Mouse (Mus musculus) cortical plate, adult 2 months (tissue): ENCODE data around the gene Hoxd8. TPM values are rescaled to one million over a fixed set of nuclear protein-coding genes. Genes with fewer than 3 reads are reported as not detected.
A peak's percentile ranks its signal among the peaks of the same experiment; 100 is the strongest.

Experiments used
- H3K27ac ChIP-seq: fragments of 200-500 bp; 2 replicates; pipeline ENCODE4 v1.5.1; 2012; ENCODE audit warnings: low read length, control low read depth, inconsistent platforms; ENCODE audit not compliant: insufficient read depth
- H3K4me1 ChIP-seq: fragments of 200-500 bp; 2 replicates; pipeline ENCODE4 v1.6.1; 2011; ENCODE audit warnings: low read length; ENCODE audit not compliant: control insufficient read depth, insufficient read depth
- H3K4me3 ChIP-seq: fragments of 200-500 bp; 2 replicates; pipeline ENCODE4 v1.5.1; 2011; ENCODE audit warnings: mild to moderate bottlenecking, low read length, control low read depth; ENCODE audit not compliant: insufficient read depth
- CTCF ChIP-seq: fragments of 200-500 bp; IDR thresholded peaks from 2 replicates; pipeline ENCODE4 v1.5.1; 2011; ENCODE audit warnings: mild to moderate bottlenecking, control low read depth, low read length; ENCODE audit not compliant: insufficient read depth; ENCODE audit errors: extremely low read depth
- POLR2A ChIP-seq: fragments of 200-500 bp; IDR thresholded peaks from 2 replicates; pipeline ENCODE4 v1.6.1; 2011; ENCODE audit warnings: mild to moderate bottlenecking, low read length, control low read depth; ENCODE audit not compliant: insufficient read depth; ENCODE audit errors: extremely low read depth
- polyA plus RNA-seq: library from polyadenylated mRNA; depleted of rRNA; stranded (reverse); fragments of >200 nt; gene quantifications from 2 replicates; pipeline ENCODE4 v1.2.3, GENCODE M21; 2012

The Hoxd8 gene
- polyA plus RNA-seq, 1 experiment, result not detected

- H3K27ac ChIP-seq, result no peak overlapping the region
- H3K4me1 ChIP-seq, result no peaks in the 10 kb centered on the region
- TF ChIP-seq POLR2A (no peak), CTCF (no peak)
- H3K4me3 ChIP-seq, result no peak overlapping the region
These were observed 33.7 kb upstream of the Hoxd8 start for GRCm38 (mm10) chr2:74670632-74671188.

- TF ChIP-seq POLR2A (no peak), CTCF (no peak)
- H3K4me3 ChIP-seq, result no peak overlapping the region
- H3K27ac ChIP-seq, result no peak overlapping the region
These were observed 32.6 kb upstream of the Hoxd8 start for GRCm38 (mm10) chr2:74671847-74672246.

GRCm38 (mm10) chr2:74672481-74673362 is 31.7 kb upstream of the Hoxd8 start:
- H3K4me1 ChIP-seq, result no peaks in the 10 kb centered on the region
- H3K4me3 ChIP-seq, result no peak overlapping the region; the same call in 1 of the 2 replicates
- peak; percentile 51 for TF ChIP-seq CTCF
- TF ChIP-seq POLR2A, result no peak

More at GRCm38 (mm10) chr2:74671847-74672246, 32.6 kb upstream of the Hoxd8 start:
- no peaks in the 10 kb centered on the region for H3K4me1 ChIP-seq

GRCm38 (mm10) chr2:74673835-74674425 is 30.5 kb upstream of the Hoxd8 start:
- TF ChIP-seq CTCF (no peak), POLR2A (no peak)
- H3K27ac ChIP-seq, result no peak overlapping the region
- no peak overlapping the region for H3K4me3 ChIP-seq
- no peaks in the 10 kb centered on the region for H3K4me1 ChIP-seq

More at GRCm38 (mm10) chr2:74672481-74673362, 31.7 kb upstream of the Hoxd8 start:
- no peak overlapping the region for H3K27ac ChIP-seq

- TF ChIP-seq CTCF (no peak), POLR2A (no peak)
- no peak within 1 kb of the TSS for H3K27ac ChIP-seq
- H3K4me3 ChIP-seq, result no peak within 1 kb of the TSS
- H3K4me1 ChIP-seq, result no peaks in the 10 kb centered on the region
These were observed 29.3 kb upstream of the Hoxd8 start, which contains the start of gene Hoxd12 for GRCm38 (mm10) chr2:74674881-74675665. Gene Hoxd12, plus strand, starts transcription at chr2:74675013.

GRCm38 (mm10) chr2:74675666-74676282 is 28.6 kb upstream of the Hoxd8 start:
- H3K4me1 ChIP-seq, result no peaks in the 10 kb centered on the region

GRCm38 (mm10) chr2:74676376-74677052 is 27.9 kb upstream of the Hoxd8 start:
- Histone ChIP-seq H3K27ac (no peak overlapping the region), H3K4me3 (no peak overlapping the region), H3K4me1 (no peaks in the 10 kb centered on the region)
- TF ChIP-seq POLR2A, result no peak
- no peak for TF ChIP-seq CTCF

More at GRCm38 (mm10) chr2:74675666-74676282, 28.6 kb upstream of the Hoxd8 start:
- no peak for TF ChIP-seq CTCF
- Histone ChIP-seq H3K27ac (no peak overlapping the region), H3K4me3 (no peak overlapping the region)

- Histone ChIP-seq H3K27ac (no peak overlapping the region), H3K4me3 (no peak overlapping the region), H3K4me1 (no peaks in the 10 kb centered on the region)
- TF ChIP-seq POLR2A (no peak), CTCF (no peak)
These were observed 27.3 kb upstream of the Hoxd8 start for GRCm38 (mm10) chr2:74677106-74677505.
